Mouse (Mus musculus) kidney, adult 18-20 months (tissue): ENCODE measurements at regions not wholly inside any gene's neighbourhood (a gene's known extent, or its start where the extent isn't known, plus 50 kb on each side); places are given as distances from the start of the nearest gene placed in this dataset.

Source experiments
- DNase-seq: peaks from one replicate; pipeline ENCODE4 v3.0.0; 2021

GRCm38 (mm10) chrX:161487691-161488090, 200.4 kb downstream of the Gm15262 start:
- DNase-seq, result no peak

GRCm38 (mm10) chrX:161511341-161511740, 205.5 kb upstream of the Rai2 start:
- no peak for DNase-seq

- no peak for DNase-seq
Observed at GRCm38 (mm10) chrX:161523432-161524256, 193.2 kb upstream of the Rai2 start.

GRCm38 (mm10) chrX:161524257-161524646, 192.6 kb upstream of the Rai2 start:
- no peak for DNase-seq

GRCm38 (mm10) chrX:161537290-161537689, 179.6 kb upstream of the Rai2 start:
- DNase-seq, result no peak

- DNase-seq, result no peak
Observed at GRCm38 (mm10) chrX:161556896-161557295, 160.0 kb upstream of the Rai2 start.

GRCm38 (mm10) chrX:161558511-161558910, 158.4 kb upstream of the Rai2 start:
- DNase-seq, result no peak

GRCm38 (mm10) chrX:161566435-161566834, 150.4 kb upstream of the Rai2 start:
- DNase-seq, result no peak

GRCm38 (mm10) chrX:161582019-161582659, 134.7 kb upstream of the Rai2 start:
- no peak for DNase-seq

- DNase-seq, result no peak
Observed at GRCm38 (mm10) chrX:161583872-161584271, 133.0 kb upstream of the Rai2 start.

GRCm38 (mm10) chrX:161633869-161634268, 83.0 kb upstream of the Rai2 start:
- DNase-seq, result no peak

GRCm38 (mm10) chrX:161634342-161634741, 82.5 kb upstream of the Rai2 start:
- DNase-seq, result no peak

- no peak for DNase-seq
Observed at GRCm38 (mm10) chrX:161635678-161636077, 81.2 kb upstream of the Rai2 start.

GRCm38 (mm10) chrX:161653106-161653505, 63.8 kb upstream of the Rai2 start:
- DNase-seq, result no peak

- peak; percentile 22 for DNase-seq
Observed at GRCm38 (mm10) chrX:161660106-161660505, 56.8 kb upstream of the Rai2 start.

- DNase-seq, result peak; percentile 4
Observed at GRCm38 (mm10) chrX:161661936-161662335, 54.9 kb upstream of the Rai2 start.
